Mouse (Mus musculus) liver, adult (tissue): Measurements from ENCODE around the gene Exoc6b.

Experiments
- GATA4 ChIP-seq: IDR thresholded peaks from 2 replicates; pipeline ENCODE4 v1.6.1; 2014; ENCODE audit warnings: mild to moderate bottlenecking, low read length; ENCODE audit not compliant: insufficient replicate concordance

The Exoc6b gene

GRCm38 (mm10) chr6:84646696-84647095 lies 422.6 kb downstream of the Exoc6b start:
- no peak for TF ChIP-seq GATA4

GRCm38 (mm10) chr6:84641062-84641431 lies 428.3 kb downstream of the Exoc6b start:
- no peak for TF ChIP-seq GATA4

GRCm38 (mm10) chr6:84640324-84641061 lies 428.8 kb downstream of the Exoc6b start:
- peak; percentile 98 for TF ChIP-seq GATA4

GRCm38 (mm10) chr6:84638206-84638605 lies 431.1 kb downstream of the Exoc6b start:
- TF ChIP-seq GATA4 = peak; percentile 80

- TF ChIP-seq GATA4 = no peak; the same call in 1 of the 2 replicates
Observed at GRCm38 (mm10) chr6:84631588-84631987, 437.7 kb downstream of the Exoc6b start.

- TF ChIP-seq GATA4 = peak; percentile 92
Observed at GRCm38 (mm10) chr6:84630276-84630675, 439.0 kb downstream of the Exoc6b start.

GRCm38 (mm10) chr6:84628831-84629230 lies 440.5 kb downstream of the Exoc6b start:
- no peak; the same call in 1 of the 2 replicates for TF ChIP-seq GATA4

GRCm38 (mm10) chr6:84626398-84626797 lies 442.9 kb downstream of the Exoc6b start:
- TF ChIP-seq GATA4 = peak; percentile 71; the same call in 1 of the 2 replicates

GRCm38 (mm10) chr6:84619166-84619565 lies 450.1 kb downstream of the Exoc6b start:
- TF ChIP-seq GATA4 = no peak

- TF ChIP-seq GATA4 = no peak
Observed at GRCm38 (mm10) chr6:84617051-84617450, 452.3 kb downstream of the Exoc6b start.

GRCm38 (mm10) chr6:84616586-84616985 lies 452.7 kb downstream of the Exoc6b start:
- TF ChIP-seq GATA4 = no peak

- no peak for TF ChIP-seq GATA4
Observed at GRCm38 (mm10) chr6:84613561-84613960, 455.8 kb downstream of the Exoc6b start.

- no peak for TF ChIP-seq GATA4
Observed at GRCm38 (mm10) chr6:84601136-84601889, 468.0 kb downstream of the Exoc6b start.

GRCm38 (mm10) chr6:84598725-84599124 lies 470.6 kb downstream of the Exoc6b start:
- no peak for TF ChIP-seq GATA4

GRCm38 (mm10) chr6:84594626-84595025 lies 474.7 kb downstream of the Exoc6b start:
- no peak for TF ChIP-seq GATA4

- TF ChIP-seq GATA4 = no peak
Observed at GRCm38 (mm10) chr6:84593693-84594092, 475.6 kb downstream of the Exoc6b start, which contains the start of gene Cyp26b1. TSS of gene Cyp26b1 (minus strand) at chr6:84593908.
